Mouse (Mus musculus): ENCODE results near the gene Fam110c. TPM values are rescaled to one million over a fixed set of nuclear protein-coding genes. Genes with fewer than 3 reads are reported as not detected.

Gene Fam110c
- total and polyA plus RNA-seq, 3 experiments, result 0.10 TPM; not detected in 2

- H3K4me1 ChIP-seq (ENCODE audit: control insufficient read depth in 1 of 2, insufficient read depth in 2 of 2), result peaks cover 4 to 12% of the 10 kb centered on the region in 2 experiments; a peak in 3 of 4 replicates
- H3K36me3 ChIP-seq (replicated peaks in 1 of 2; ENCODE audit: control insufficient read depth in 1 of 2, insufficient read depth in 1 of 2, low read length in 1 of 2), result no peaks in the 10 kb centered on the region
- in situ Hi-C loops (cut with MboI; ENCODE audit: low pct_ligation_motif_present, low pct_unique_long_range_greater_than_20kb, low sequenced_read_pairs), result no loop called here
- H3K27ac ChIP-seq (ENCODE audit: insufficient read depth, low read depth), result no peak overlapping the region
- TF ChIP-seq HCFC1 (IDR thresholded peaks at IDR 0.05; ENCODE audit: low read depth, low read length) (no peak), CTCF (conservative IDR thresholded peaks at IDR 0.05 in 1 of 2, IDR thresholded peaks at IDR 0.05 in 1 of 2; ENCODE audit: low read depth in 2 of 2, low read length in 2 of 2) (no peak), E2F4 (IDR thresholded peaks at IDR 0.05; ENCODE audit: insufficient replicate concordance, low read depth, low read length) (no peak), ELF1 (IDR thresholded peaks at IDR 0.05; ENCODE audit: low read depth, low read length) (no peak), SIN3A (IDR thresholded peaks at IDR 0.05; ENCODE audit: low read length) (no peak), CHD1 (IDR thresholded peaks at IDR 0.05; ENCODE audit: low read depth, low read length) (no peak), MXI1 (IDR thresholded peaks at IDR 0.05; ENCODE audit: low read depth, low read length) (no peak), RCOR1 (conservative IDR thresholded peaks at IDR 0.05; ENCODE audit: low read depth, low read length) (no peak)
- no peaks in the 10 kb centered on the region for H3K79me2 ChIP-seq (replicated peaks; ENCODE audit: control insufficient read depth, extremely low read depth, insufficient read depth, poor library complexity, severe bottlenecking)
- no peak overlapping the region for H3K4me3 ChIP-seq (replicated peaks in 1 of 3; ENCODE audit: low read depth in 2 of 3, low read length in 2 of 3, poor library complexity in 1 of 3)
- no peak overlapping the region for H3K9ac ChIP-seq (ENCODE audit: insufficient read depth, low read depth)
- H3K4me2 ChIP-seq (ENCODE audit: insufficient read depth, low read depth, poor library complexity, severe bottlenecking), result no peak overlapping the region
- no peaks in the 10 kb centered on the region for H3K27me3 ChIP-seq (replicated peaks)
- dilution Hi-C loops (cut with MboI; ENCODE audit: extremely low pct_ligation_motif_present, extremely low pct_unique_long_range_greater_than_20kb, low sequenced_read_pairs), result no loop called here
- H3K9me3 ChIP-seq (replicated peaks; ENCODE audit: low read length), result no peaks in the 10 kb centered on the region
- no peak for DNase-seq (ENCODE audit: extremely low read depth)
Measured at GRCm38 (mm10) chr12:31078030-31078429, 4.4 kb downstream of the Fam110c start.

GRCm38 (mm10) chr12:31080352-31080751, 6.7 kb downstream of the Fam110c start:
- Histone ChIP-seq H3K4me1 (ENCODE audit: control insufficient read depth in 1 of 2, insufficient read depth in 2 of 2) (peaks cover 4 to 12% of the 10 kb centered on the region in 2 experiments; a peak in 3 of 4 replicates), H3K9me3 (replicated peaks; ENCODE audit: low read length) (no peaks in the 10 kb centered on the region), H3K36me3 (replicated peaks in 1 of 2; ENCODE audit: control insufficient read depth in 1 of 2, insufficient read depth in 1 of 2, low read length in 1 of 2) (no peaks in the 10 kb centered on the region), H3K27me3 (replicated peaks) (no peaks in the 10 kb centered on the region), H3K9ac (ENCODE audit: insufficient read depth, low read depth) (no peak overlapping the region), H3K4me3 (replicated peaks in 1 of 3; ENCODE audit: low read depth in 2 of 3, low read length in 2 of 3, poor library complexity in 1 of 3) (no peak overlapping the region), H3K4me2 (ENCODE audit: insufficient read depth, low read depth, poor library complexity, severe bottlenecking) (peak overlapping the region; percentile 36), H3K79me2 (replicated peaks; ENCODE audit: control insufficient read depth, extremely low read depth, insufficient read depth, poor library complexity, severe bottlenecking) (no peaks in the 10 kb centered on the region), H3K27ac (ENCODE audit: insufficient read depth, low read depth) (no peak overlapping the region)
- no peak for DNase-seq (ENCODE audit: extremely low read depth)
- dilution Hi-C loops (cut with MboI; ENCODE audit: extremely low pct_ligation_motif_present, extremely low pct_unique_long_range_greater_than_20kb, low sequenced_read_pairs), result no loop called here
- peak; percentile 28; the same call in 1 of the 2 replicates for TF ChIP-seq ELF1 (IDR thresholded peaks at IDR 0.05; ENCODE audit: low read depth, low read length)
- no peak for TF ChIP-seq RCOR1 (conservative IDR thresholded peaks at IDR 0.05; ENCODE audit: low read depth, low read length)
- in situ Hi-C loops (cut with MboI; ENCODE audit: low pct_ligation_motif_present, low pct_unique_long_range_greater_than_20kb, low sequenced_read_pairs), result no loop called here

DNA sequence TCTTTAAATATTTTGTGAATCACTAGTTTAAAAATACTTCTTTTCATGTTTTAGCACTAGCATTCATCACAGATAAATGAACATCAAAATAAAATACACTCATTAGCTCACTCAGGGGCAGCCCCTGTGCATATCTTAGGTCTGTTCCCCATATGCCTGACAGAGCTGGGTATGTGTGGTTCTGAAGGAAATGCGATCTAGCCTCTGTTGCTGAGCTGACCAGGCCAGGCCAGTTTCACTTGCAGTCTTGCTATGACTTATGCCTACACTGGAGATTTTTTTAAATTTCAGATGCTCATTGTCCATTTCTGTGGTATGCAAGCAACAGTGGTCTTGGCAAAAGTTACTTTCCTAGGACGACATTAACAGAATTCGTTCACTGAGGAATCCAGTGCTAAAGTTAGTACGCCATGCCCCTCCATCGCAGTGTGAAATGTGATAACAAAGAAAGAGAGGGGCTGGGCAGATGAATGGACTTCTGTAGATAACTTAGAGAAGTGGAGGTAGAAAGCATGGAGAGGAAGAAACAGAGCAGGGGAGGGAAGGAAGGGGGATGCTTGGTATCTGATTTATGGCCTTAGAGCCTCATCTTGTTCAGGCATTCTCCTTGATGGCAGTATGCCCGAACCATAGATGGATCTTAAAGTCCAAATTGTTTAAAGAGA, 7.4 kb downstream of the Fam110c start:
- Histone ChIP-seq H3K27me3 (replicated peaks) (no peaks in the 10 kb centered on the region), H3K4me2 (ENCODE audit: insufficient read depth, low read depth, poor library complexity, severe bottlenecking) (0 out of 2 replicates have a peak overlapping the region, but pooled peaks have one; percentile 36), H3K27ac (ENCODE audit: insufficient read depth, low read depth) (no peak overlapping the region), H3K4me3 (replicated peaks in 1 of 3; ENCODE audit: low read depth in 2 of 3, low read length in 2 of 3, poor library complexity in 1 of 3) (no peak overlapping the region), H3K4me1 (ENCODE audit: control insufficient read depth in 1 of 2, insufficient read depth in 2 of 2) (peaks cover 4 to 12% of the 10 kb centered on the region in 2 experiments; a peak in 3 of 4 replicates), H3K36me3 (replicated peaks in 1 of 2; ENCODE audit: control insufficient read depth in 1 of 2, insufficient read depth in 1 of 2, low read length in 1 of 2) (no peaks in the 10 kb centered on the region), H3K79me2 (replicated peaks; ENCODE audit: control insufficient read depth, extremely low read depth, insufficient read depth, poor library complexity, severe bottlenecking) (no peaks in the 10 kb centered on the region), H3K9me3 (replicated peaks; ENCODE audit: low read length) (no peaks in the 10 kb centered on the region), H3K9ac (ENCODE audit: insufficient read depth, low read depth) (no peak overlapping the region)
- DNase-seq (ENCODE audit: extremely low read depth), result no peak
- in situ Hi-C loops (cut with MboI; ENCODE audit: low pct_ligation_motif_present, low pct_unique_long_range_greater_than_20kb, low sequenced_read_pairs) (no loop called here), dilution Hi-C loops (cut with MboI; ENCODE audit: extremely low pct_ligation_motif_present, extremely low pct_unique_long_range_greater_than_20kb, low sequenced_read_pairs) (no loop called here)
- TF ChIP-seq IRF4 (IDR thresholded peaks at IDR 0.05; ENCODE audit: low read depth, low read length), result peak; percentile 67; the same call in 1 of the 2 replicates
- no peak for TF ChIP-seq ELF1 (IDR thresholded peaks at IDR 0.05; ENCODE audit: low read depth, low read length)
- TF ChIP-seq NRF1 (IDR thresholded peaks at IDR 0.05; ENCODE audit: low read depth, low read length), result no peak
- TF ChIP-seq PAX5 (IDR thresholded peaks at IDR 0.05; ENCODE audit: low read length), result no peak
- TF ChIP-seq SMC3 (IDR thresholded peaks at IDR 0.05; ENCODE audit: low read depth, low read length), result no peak
- TF ChIP-seq E2F4 (IDR thresholded peaks at IDR 0.05; ENCODE audit: insufficient replicate concordance, low read depth, low read length), result no peak
- no peak for TF ChIP-seq ZKSCAN1 (IDR thresholded peaks at IDR 0.05; ENCODE audit: borderline replicate concordance, low read depth, low read length)
- TF ChIP-seq EP300 (IDR thresholded peaks at IDR 0.05; ENCODE audit: low read length), result peak; percentile 61; the same call in 1 of the 2 replicates
- peak; percentile 59 for TF ChIP-seq ZNF384 (IDR thresholded peaks at IDR 0.05; ENCODE audit: low read depth, low read length)
- no peak for TF ChIP-seq GABPA (IDR thresholded peaks at IDR 0.05; ENCODE audit: insufficient replicate concordance, low read depth, low read length)
- TF ChIP-seq CHD1 (IDR thresholded peaks at IDR 0.05; ENCODE audit: low read depth, low read length), result no peak
- no peak; the same call in 1 of the 2 replicates for TF ChIP-seq JUND (conservative IDR thresholded peaks at IDR 0.05; ENCODE audit: low read depth, low read length)
- no peak for TF ChIP-seq USF1 (IDR thresholded peaks at IDR 0.05; ENCODE audit: low read depth, low read length)
- TF ChIP-seq TCF12 (IDR thresholded peaks at IDR 0.05; ENCODE audit: low read depth, low read length), result no peak
- no peak for TF ChIP-seq ZMIZ1 (IDR thresholded peaks at IDR 0.05; ENCODE audit: low read depth, low read length)
- no peak for TF ChIP-seq MAZ (IDR thresholded peaks at IDR 0.05; ENCODE audit: low read depth, low read length)
- no peak for TF ChIP-seq USF2 (conservative IDR thresholded peaks at IDR 0.05; ENCODE audit: low read depth, low read length)
- no peak for TF ChIP-seq MYC (IDR thresholded peaks at IDR 0.05; ENCODE audit: low read depth, low read length)
- no peak for TF ChIP-seq KAT2A (IDR thresholded peaks at IDR 0.05; ENCODE audit: insufficient replicate concordance, low read length)
